Mouse (Mus musculus) kidney, adult 9 months (tissue): ENCODE measurements around the gene Pdss2.

Source experiments
- DNase-seq: peaks from one replicate; pipeline ENCODE4 v3.0.0; 2022

Gene Pdss2

GRCm38 (mm10) chr10:43220910-43221625 is at the start of gene Pdss2:
Pdss2 (plus strand) TSS chr10:43221486.
- peak; percentile 97 for DNase-seq

GRCm38 (mm10) chr10:43172066-43172465 is 49.2 kb upstream of the Pdss2 start:
- no peak for DNase-seq

- DNase-seq, result no peak
These were observed 48.7 kb upstream of the Pdss2 start for GRCm38 (mm10) chr10:43172554-43172953.

GRCm38 (mm10) chr10:43173141-43173827 is 48.0 kb upstream of the Pdss2 start:
- DNase-seq, result peak; percentile 48

- DNase-seq, result peak; percentile 5
These were observed 47.4 kb upstream of the Pdss2 start for GRCm38 (mm10) chr10:43173828-43174325.

GRCm38 (mm10) chr10:43174326-43175155 is 46.7 kb upstream of the Pdss2 start, which contains the start of the genes Sobp and 9030612E09Rik:
Sobp (minus strand) TSS chr10:43174530.
9030612E09Rik (plus strand) TSS chr10:43174704.
- DNase-seq, result peak; percentile 6

- no peak for DNase-seq
These were observed 46.1 kb upstream of the Pdss2 start for GRCm38 (mm10) chr10:43175156-43175601.

GRCm38 (mm10) chr10:43180313-43180912 is 40.9 kb upstream of the Pdss2 start:
- DNase-seq, result no peak

- no peak for DNase-seq
These were observed 21.1 kb upstream of the Pdss2 start for GRCm38 (mm10) chr10:43200206-43200605.

- no peak for DNase-seq
These were observed 17.4 kb upstream of the Pdss2 start for GRCm38 (mm10) chr10:43203865-43204264.

GRCm38 (mm10) chr10:43211866-43212265 is 9.4 kb upstream of the Pdss2 start:
- DNase-seq, result peak; percentile 13

- DNase-seq, result no peak
These were observed 3.9 kb upstream of the Pdss2 start for GRCm38 (mm10) chr10:43217361-43217900.

- peak; percentile 14 for DNase-seq
These were observed 807 bp upstream of the Pdss2 start for GRCm38 (mm10) chr10:43220479-43220878.

- no peak for DNase-seq
These were observed 373 bp downstream of the Pdss2 start for GRCm38 (mm10) chr10:43221659-43222058.

- no peak for DNase-seq
These were observed 2.1 kb downstream of the Pdss2 start for GRCm38 (mm10) chr10:43223391-43223790.

GRCm38 (mm10) chr10:43226391-43226790 is 5.1 kb downstream of the Pdss2 start:
- no peak for DNase-seq

- DNase-seq, result no peak
These were observed 8.0 kb downstream of the Pdss2 start for GRCm38 (mm10) chr10:43229236-43229635.

GRCm38 (mm10) chr10:43234522-43234921 is 13.2 kb downstream of the Pdss2 start:
- DNase-seq, result no peak

GRCm38 (mm10) chr10:43235011-43235410 is 13.7 kb downstream of the Pdss2 start:
- DNase-seq, result no peak

- DNase-seq, result no peak
These were observed 14.7 kb downstream of the Pdss2 start for GRCm38 (mm10) chr10:43235758-43236669.

- no peak for DNase-seq
These were observed 20.9 kb downstream of the Pdss2 start for GRCm38 (mm10) chr10:43242215-43242614.
